Mouse (Mus musculus) stomach, postnatal 0 days (tissue): ENCODE measurements at regions not wholly inside any gene's neighbourhood (a gene's known extent, or its start where the extent isn't known, plus 50 kb on each side); places are given as distances from the start of the nearest gene placed in this dataset.

Source experiments
- CTCF ChIP-seq: IDR thresholded peaks from 2 replicates; pipeline ENCODE4 v1.5.1; 2016; ENCODE audit warnings: antibody characterized with exemption, low read depth, mild to moderate bottlenecking, moderate library complexity
- EP300 ChIP-seq: optimal IDR thresholded peaks from 2 replicates; pipeline ENCODE3; 2016; ENCODE audit warnings: antibody characterized with exemption

GRCm38 (mm10) chr13:25648430-25648786 lies 378.1 kb upstream of the Nrsn1 start:
- TF ChIP-seq CTCF (no peak), EP300 (no peak)
